In the genomic region with DNA sequence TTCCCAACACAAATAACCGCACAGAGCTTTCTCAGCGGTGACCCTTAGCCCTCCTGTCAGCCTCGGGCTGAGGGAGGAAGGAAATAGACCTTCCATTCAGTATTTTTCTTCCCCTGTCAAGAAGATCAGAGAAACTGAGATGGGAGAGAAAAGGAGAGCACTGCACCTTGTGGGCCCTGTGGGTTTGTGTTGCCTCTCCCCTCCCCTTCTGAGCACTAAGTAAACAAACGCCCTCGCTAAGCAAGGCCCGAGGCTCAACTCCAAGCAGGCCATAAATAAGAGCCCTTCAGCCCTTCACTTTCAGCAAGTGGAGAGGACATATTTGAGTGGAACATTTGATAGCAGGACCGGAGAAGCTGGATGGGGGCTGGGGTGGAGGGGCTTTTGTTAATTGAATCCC, we compare ENCODE assay signal across 18 mouse cellular contexts.
DNase-seq lines count a peak whose midpoint lies in the region; ATAC-seq lines count a peak whose summit lies in the region.
"Had no signal": no experiment of that assay in that cellular context is flagged by ENCODE, and none has a peak within 500 bp of the region (broad histone marks: within the 10 kb centered on the region; RNA-seq: fewer than 3 reads in every experiment).

No protein-coding gene starts in this region.

- 6% methylated on average over 7 of the region's 7 CpGs for WGBS in kidney, embryonic 15.5 days
- 26% methylated on average over 7 of the region's 7 CpGs for WGBS in embryonic facial prominence, embryonic 10.5 days

- no peak overlapping the region for H3K9ac ChIP-seq in kidney, embryonic 15.5 days
- H3K9ac ChIP-seq: embryonic facial prominence, embryonic 15.5 days; hindbrain, embryonic 13.5 days had no signal

- peak; percentile 93 for ATAC-seq in kidney, embryonic 15.5 days (replicated peaks; ENCODE audit: low FRiP score)
- ATAC-seq: forebrain, embryonic 16.5 days; inflammation-experienced regulatory T-cells, adult 6 months had no signal

- H3K4me2 ChIP-seq in kidney, embryonic 15.5 days: no peak overlapping the region
- H3K4me2 ChIP-seq: embryonic facial prominence, embryonic 15.5 days; hindbrain, embryonic 13.5 days had no signal

- no peak for DNase-seq in kidney, adult 9 months
- DNase-seq in embryo, embryonic 10.5 days (ENCODE audit: low spot score): peak; percentile 36
- peak; percentile 10 for DNase-seq in embryonic facial prominence, embryonic 10.5 days (ENCODE audit: low spot score)
- peak; percentile 14 for DNase-seq in lung, postnatal 14 days
- no peak for DNase-seq in thymus, postnatal 14 days
- DNase-seq in right cerebral cortex, postnatal 4 days: no peak
- no peak for DNase-seq in layer of hippocampus, adult 8-10 months (ENCODE audit: low spot score in 2 of 2)
- DNase-seq: cerebellum, adult 2 months; gastrocnemius, postnatal 25 days; layer of hippocampus, postnatal 36 days; liver; midbrain, embryonic 14.5 days; thymus, postnatal 4 days had no signal

- H3K36me3 ChIP-seq in kidney, embryonic 15.5 days: no peaks in the 10 kb centered on the region
- H3K36me3 ChIP-seq in embryonic facial prominence, embryonic 10.5 days (replicated peaks): no peaks in the 10 kb centered on the region
- H3K36me3 ChIP-seq: embryonic facial prominence, embryonic 15.5 days; hindbrain, embryonic 13.5 days had no signal

- no peaks in the 10 kb centered on the region for H3K9me3 ChIP-seq in kidney, embryonic 15.5 days (replicated peaks)
- H3K9me3 ChIP-seq in embryonic facial prominence, embryonic 10.5 days: no peaks in the 10 kb centered on the region
- H3K9me3 ChIP-seq: embryonic facial prominence, embryonic 15.5 days; hindbrain, embryonic 13.5 days had no signal

- no peak overlapping the region for H3K4me3 ChIP-seq in kidney, embryonic 15.5 days (replicated peaks)
- H3K4me3 ChIP-seq in embryonic facial prominence, embryonic 10.5 days: no peak overlapping the region
- H3K4me3 ChIP-seq: embryonic facial prominence, embryonic 15.5 days; hindbrain, embryonic 13.5 days had no signal

- H3K4me1 ChIP-seq in kidney, embryonic 15.5 days: peaks cover 25% of the 10 kb centered on the region
- peaks cover 16% of the 10 kb centered on the region for H3K4me1 ChIP-seq in embryonic facial prominence, embryonic 10.5 days
- H3K4me1 ChIP-seq: embryonic facial prominence, embryonic 15.5 days had no signal

- H3K27me3 ChIP-seq in kidney, embryonic 15.5 days: no peaks in the 10 kb centered on the region
- no peaks in the 10 kb centered on the region for H3K27me3 ChIP-seq in embryonic facial prominence, embryonic 10.5 days (replicated peaks; ENCODE audit: low read depth, poor library complexity, severe bottlenecking)
- H3K27me3 ChIP-seq: embryonic facial prominence, embryonic 15.5 days; hindbrain, embryonic 13.5 days had no signal

- H3K27ac ChIP-seq in kidney, embryonic 15.5 days: peak overlapping the region; percentile 41; the same call in 1 of the 2 replicates
- no peak overlapping the region for H3K27ac ChIP-seq in embryonic facial prominence, embryonic 10.5 days (replicated peaks)
- H3K27ac ChIP-seq: embryonic facial prominence, embryonic 15.5 days; hindbrain, embryonic 13.5 days had no signal

Comparison
In these comparisons a context has a peak if more than half of its experiments do, and no peak if none do; other contexts are left out.
1. DNase-seq: peak in embryo, embryonic 10.5 days (single experiment), embryonic facial prominence, embryonic 10.5 days (single experiment) and lung, postnatal 14 days (single experiment); none in kidney, adult 9 months (single experiment), thymus, postnatal 14 days (single experiment), right cerebral cortex, postnatal 4 days (single experiment) and layer of hippocampus, adult 8-10 months (0 of 2).